Mouse (Mus musculus) midbrain, embryonic 11.5 days (tissue): ENCODE data around the gene Cntfr. TPM values are rescaled to one million over a fixed set of nuclear protein-coding genes. Genes with fewer than 3 reads are reported as not detected.
"Not testable (repeated sequence)": the region's sequence is repeated elsewhere in the genome, so short reads cannot be mapped to it uniquely, and the experiment has no call there.

Source experiments
- ATAC-seq: fragments of 200-750 bp; cut with Nextera tagmentation; 2 replicates; pipeline ENCODE4 v1.8.0; 2017; ENCODE audit warnings: moderate TSS enrichment, moderate library complexity; ENCODE audit not compliant: low FRiP score
- DNase-seq: peaks from one replicate; pipeline ENCODE4 v3.0.0; 2015; ENCODE audit warnings: low spot score; ENCODE audit errors: missing footprints
- H3K27ac ChIP-seq: fragments of 300-500 bp; sonication (generic); 2 replicates; pipeline ENCODE4 v1.5.1; 2014; ENCODE audit warnings: low read depth, low read length
- H3K27me3 ChIP-seq: fragments of 300-500 bp; sonication (generic); 2 replicates; pipeline ENCODE4 v1.6.1; 2014; ENCODE audit warnings: mild to moderate bottlenecking, low read length, moderate library complexity, mixed read lengths; ENCODE audit not compliant: control insufficient read depth, insufficient read depth
- H3K36me3 ChIP-seq: fragments of 300-500 bp; sonication (generic); 2 replicates; pipeline ENCODE4 v1.6.1; 2014; ENCODE audit warnings: mild to moderate bottlenecking, low read length, moderate library complexity, mixed read lengths; ENCODE audit not compliant: control insufficient read depth, insufficient read depth
- H3K4me1 ChIP-seq: fragments of 300-500 bp; sonication (generic); 2 replicates; pipeline ENCODE4 v1.6.1; 2014; ENCODE audit warnings: low read length; ENCODE audit not compliant: control insufficient read depth, insufficient read depth
- H3K4me2 ChIP-seq: fragments of 300-500 bp; sonication (generic); 2 replicates; pipeline ENCODE4 v1.6.1; 2014; ENCODE audit warnings: mild to moderate bottlenecking, moderate library complexity
- H3K4me3 ChIP-seq: fragments of 300-500 bp; sonication (generic); 2 replicates; pipeline ENCODE4 v1.5.1; 2014; ENCODE audit warnings: low read depth, low read length
- H3K9ac ChIP-seq: fragments of 300-500 bp; sonication (generic); 2 replicates; pipeline ENCODE4 v1.6.1; 2014; ENCODE audit warnings: low read length
- H3K9me3 ChIP-seq: fragments of 300-500 bp; sonication (generic); 2 replicates; pipeline ENCODE4 v1.6.1; 2016; ENCODE audit warnings: low read length; ENCODE audit not compliant: control insufficient read depth
- WGBS: fragments of 180-500 bp; shearing (Covaris S2); extraction: QIAGEN DNeasy Blood & Tissue Kit; methylation state at CpG from one replicate; pipeline ENCODE4 v1.1.7; 2014; 5-methylcytosine and 5-hydroxymethylcytosine counted together
- polyA plus RNA-seq: library from polyadenylated mRNA; unstranded; fragments of >200 nt; fragmentation: Nextera tagmentation; extraction: Ambion mirVana; gene quantifications from 2 replicates; pipeline ENCODE4 v1.2.1, GENCODE M21; 2014

Cntfr gene
- polyA plus RNA-seq, 1 experiment from 2014 or later, result 33.8 TPM

DNA sequence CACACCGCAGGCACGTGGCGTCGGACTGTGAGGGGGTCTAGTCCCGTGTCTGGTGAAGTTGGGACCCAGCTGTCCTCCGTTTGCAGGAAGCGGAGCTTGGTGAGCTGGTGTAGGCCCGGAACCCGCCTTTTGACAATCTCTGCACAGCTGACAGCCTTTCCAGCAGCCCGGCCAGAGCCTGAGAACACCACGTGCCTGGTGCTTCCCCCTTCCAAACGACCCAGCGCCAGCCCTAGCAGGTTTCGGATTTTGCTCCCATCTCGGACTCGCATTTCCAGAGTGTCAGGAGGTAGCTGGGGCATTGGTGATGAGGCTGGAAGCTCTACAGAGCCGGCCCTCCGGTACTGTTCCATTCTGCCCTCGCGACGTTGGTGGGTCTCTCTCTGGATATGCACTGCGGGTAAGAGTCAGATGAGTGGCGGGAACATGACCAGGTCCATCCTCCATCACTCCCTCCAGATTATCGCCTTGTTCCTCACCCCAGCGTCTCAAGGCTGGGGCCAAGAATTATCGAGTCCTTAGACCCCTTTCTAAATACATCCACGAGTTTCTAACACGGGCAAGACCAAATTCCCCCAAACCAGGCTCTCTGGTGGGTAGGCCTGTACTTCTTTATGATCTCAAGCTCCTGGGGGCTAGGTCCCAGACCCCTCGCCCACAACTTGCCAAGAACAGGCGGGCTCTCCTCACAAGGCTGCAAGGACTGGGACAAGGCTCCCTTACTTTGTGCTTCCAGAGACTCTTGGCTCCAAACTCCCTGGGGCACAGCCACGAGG, 15.7 kb upstream of the Cntfr start:
- H3K27ac ChIP-seq, result peak overlapping the region; percentile 40; the same call in 1 of the 2 replicates
- peak overlapping the region; percentile 85 for H3K4me2 ChIP-seq
- peak overlapping the region; percentile 97 for H3K9ac ChIP-seq
- DNase-seq, result peak; percentile 91
- WGBS, result 45% methylated on average over 31 of the region's 31 CpGs
- H3K27me3 ChIP-seq, result no peaks in the 10 kb centered on the region
- H3K4me1 ChIP-seq, result peaks cover 25% of the 10 kb centered on the region
- 0 out of 2 replicates have a peak, but pooled peaks cover 3% of the 10 kb centered on the region for H3K36me3 ChIP-seq
- no peaks in the 10 kb centered on the region for H3K9me3 ChIP-seq
- ATAC-seq, result peak; percentile 14; the same call in 1 of the 2 replicates
- peak overlapping the region; percentile 84 for H3K4me3 ChIP-seq

GRCm38 (mm10) chr4:41711705-41712375, 15.0 kb upstream of the Cntfr start:
- Histone ChIP-seq H3K4me1 (peaks cover 33% of the 10 kb centered on the region), H3K27me3 (no peaks in the 10 kb centered on the region), H3K27ac (no peak overlapping the region), H3K36me3 (no peaks in the 10 kb centered on the region), H3K4me3 (peak overlapping the region; percentile 84), H3K9me3 (no peaks in the 10 kb centered on the region), H3K9ac (peak overlapping the region; percentile 14; the same call in 1 of the 2 replicates), H3K4me2 (peak overlapping the region; percentile 85)
- ATAC-seq (no peak), DNase-seq (peak; percentile 80)
- 80% methylated on average over 16 of the region's 16 CpGs for WGBS

GRCm38 (mm10) chr4:41710229-41710628, 13.3 kb upstream of the Cntfr start:
- Histone ChIP-seq H3K4me1 (peaks cover 39% of the 10 kb centered on the region), H3K36me3 (no peaks in the 10 kb centered on the region), H3K27ac (no peak overlapping the region), H3K9ac (no peak overlapping the region), H3K4me3 (no peak overlapping the region), H3K9me3 (no peaks in the 10 kb centered on the region), H3K27me3 (peaks cover 2% of the 10 kb centered on the region; the same call in 1 of the 2 replicates), H3K4me2 (no peak overlapping the region)
- WGBS, result 69% methylated on average over 4 of the region's 4 CpGs
- no peak for ATAC-seq
- DNase-seq, result peak; percentile 44

- Histone ChIP-seq H3K4me2 (no peak overlapping the region), H3K9ac (no peak overlapping the region), H3K9me3 (no peaks in the 10 kb centered on the region), H3K4me3 (no peak overlapping the region), H3K36me3 (no peaks in the 10 kb centered on the region), H3K27ac (no peak overlapping the region), H3K27me3 (peaks cover 2% of the 10 kb centered on the region; the same call in 1 of the 2 replicates), H3K4me1 (peaks cover 35% of the 10 kb centered on the region)
- no peak for ATAC-seq
- peak; percentile 96 for DNase-seq
- 49% methylated on average over 8 of the region's 8 CpGs for WGBS
These were observed 11.4 kb upstream of the Cntfr start for GRCm38 (mm10) chr4:41708192-41708745.

DNA sequence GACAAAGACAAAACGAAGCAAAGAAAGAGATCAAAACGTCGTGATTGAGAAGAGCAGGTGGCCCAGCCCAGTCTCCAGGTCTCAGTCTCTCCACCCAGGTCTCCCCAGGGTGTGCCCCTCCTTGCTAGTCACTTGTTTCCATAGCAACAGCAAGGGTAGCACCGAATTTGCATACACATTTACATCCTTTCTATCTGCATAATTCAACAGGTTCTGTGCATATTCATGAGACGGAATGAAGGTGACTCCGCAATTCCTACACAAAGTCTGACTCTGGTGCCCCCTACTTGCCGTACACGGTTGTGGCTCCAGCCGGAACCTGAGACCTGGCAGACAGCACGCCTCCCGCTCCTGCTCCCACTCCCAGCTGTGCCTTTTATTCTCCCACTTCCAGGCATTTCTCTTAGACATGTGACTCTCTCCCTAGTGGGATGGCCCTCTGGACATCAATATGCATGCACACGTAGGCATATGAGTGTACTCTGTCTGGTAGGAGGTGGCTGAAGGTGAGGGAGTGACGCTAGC, 10.2 kb upstream of the Cntfr start:
- peak; percentile 95 for DNase-seq
- WGBS, result 2% methylated on average over 13 of the region's 13 CpGs
- Histone ChIP-seq H3K27me3 (peaks cover 2% of the 10 kb centered on the region; the same call in 1 of the 2 replicates), H3K27ac (no peak overlapping the region), H3K4me2 (peak overlapping the region; percentile 22; the same call in 1 of the 2 replicates), H3K4me3 (no peak overlapping the region; the same call in 1 of the 2 replicates), H3K9ac (no peak overlapping the region), H3K36me3 (no peaks in the 10 kb centered on the region), H3K4me1 (peaks cover 26% of the 10 kb centered on the region), H3K9me3 (no peaks in the 10 kb centered on the region)
- ATAC-seq, result peak; percentile 78

DNA sequence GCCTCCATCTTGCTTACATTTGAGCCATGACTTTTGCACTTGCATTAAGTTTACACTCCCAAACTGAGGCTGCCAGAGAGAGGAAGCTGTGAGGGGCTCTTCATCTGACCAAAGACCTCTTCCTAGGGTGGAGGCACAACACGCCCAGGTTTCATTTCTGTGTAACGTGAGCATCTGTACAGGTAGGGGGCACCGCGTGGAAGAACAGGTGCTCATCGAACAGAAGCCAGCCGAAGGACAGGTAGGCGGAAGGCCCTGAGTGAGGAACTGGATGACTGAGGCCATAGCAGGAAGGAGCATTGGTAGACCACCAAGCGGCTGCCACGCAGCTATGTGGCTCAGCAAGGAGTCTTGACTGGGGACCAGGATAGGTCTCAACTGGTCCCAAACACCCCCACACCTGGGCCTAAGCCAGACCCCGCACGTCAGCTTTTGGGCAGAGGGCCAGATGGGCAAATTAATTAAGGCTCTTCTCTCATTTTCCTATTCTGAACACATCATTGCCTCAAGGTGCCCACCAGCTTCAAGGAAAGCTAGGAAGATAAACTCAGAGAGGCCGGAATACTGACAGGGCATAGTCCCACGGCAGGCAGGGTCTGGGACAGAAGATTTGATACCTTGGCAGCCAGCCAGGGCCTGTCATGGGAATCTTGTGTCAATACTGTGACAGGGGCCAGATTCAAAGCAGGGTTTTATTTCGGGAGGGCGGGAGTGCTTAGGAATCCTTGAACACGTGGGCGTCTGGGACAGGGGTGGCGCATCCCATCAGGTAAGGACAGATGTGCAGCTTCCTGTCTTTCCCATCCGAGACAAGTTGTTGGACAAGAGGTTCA, 9.2 kb upstream of the Cntfr start:
- 74% methylated on average over 19 of the region's 19 CpGs for WGBS
- no peaks in the 10 kb centered on the region for H3K36me3 ChIP-seq
- peaks cover 2% of the 10 kb centered on the region; the same call in 1 of the 2 replicates for H3K27me3 ChIP-seq
- DNase-seq (peak; percentile 87), ATAC-seq (peak; percentile 36; the same call in 1 of the 2 replicates)
- H3K4me1 ChIP-seq, result peaks cover 20% of the 10 kb centered on the region
- no peak overlapping the region for H3K9ac ChIP-seq
- no peaks in the 10 kb centered on the region for H3K9me3 ChIP-seq
- H3K27ac ChIP-seq, result no peak overlapping the region
- no peak overlapping the region for H3K4me2 ChIP-seq
- no peak overlapping the region for H3K4me3 ChIP-seq

DNA sequence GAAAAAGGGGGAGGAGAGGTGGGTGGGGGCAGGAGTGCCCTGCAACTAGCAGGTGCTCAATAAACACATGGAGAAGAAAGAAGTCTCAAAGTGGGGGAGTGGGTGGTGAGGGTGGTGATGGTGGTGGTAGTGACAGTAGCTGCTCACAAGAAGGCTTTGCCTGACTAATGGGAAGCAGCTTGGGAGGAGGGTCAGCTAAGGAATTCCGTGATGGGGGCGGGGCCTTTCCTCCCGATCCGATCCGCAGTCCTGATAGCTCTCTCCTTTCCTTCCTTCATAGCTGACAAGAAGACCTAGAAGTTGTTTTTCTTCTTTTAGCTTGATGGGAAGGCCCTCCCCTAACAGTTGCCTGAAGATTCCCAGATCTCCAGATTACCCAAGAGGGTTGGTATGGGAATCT, 7.8 kb upstream of the Cntfr start:
- 3% methylated on average over 5 of the region's 5 CpGs for WGBS
- DNase-seq, result peak; percentile 85

GRCm38 (mm10) chr4:41702226-41702625, 5.3 kb upstream of the Cntfr start:
- peak; percentile 53 for DNase-seq
- ATAC-seq, H3K4me3 ChIP-seq: not testable (repeated sequence)

More for the DNA sequence above, 7.8 kb upstream of the Cntfr start:
- peaks cover 20% of the 10 kb centered on the region for H3K4me1 ChIP-seq
- ATAC-seq, result no peak
- H3K27me3 ChIP-seq, result peaks cover 2% of the 10 kb centered on the region; the same call in 1 of the 2 replicates
- H3K36me3 ChIP-seq, result no peaks in the 10 kb centered on the region
- H3K4me3 ChIP-seq, result no peak overlapping the region
- no peak overlapping the region for H3K9ac ChIP-seq
- H3K4me2 ChIP-seq, result no peak overlapping the region
- H3K27ac ChIP-seq, result no peak overlapping the region
- no peaks in the 10 kb centered on the region for H3K9me3 ChIP-seq

More at GRCm38 (mm10) chr4:41702226-41702625, 5.3 kb upstream of the Cntfr start:
- H3K27ac ChIP-seq, H3K4me2 ChIP-seq, H3K9ac ChIP-seq, H3K36me3 ChIP-seq, H3K27me3 ChIP-seq, H3K9me3 ChIP-seq: not testable (repeated sequence)
- peaks cover 12% of the 10 kb centered on the region for H3K4me1 ChIP-seq
- 64% methylated on average over 2 of the region's 2 CpGs for WGBS
